Mouse (Mus musculus): Measurements from ENCODE around the gene Dsp.

Gene Dsp

GRCm38 (mm10) chr13:38151069-38151588, at the start of gene Dsp:
Dsp (plus strand) TSS chr13:38151294.
- in situ Hi-C loops (cut with MboI; ENCODE audit: unreplicated experiment in 2 of 2), result no loop called here

DNA sequence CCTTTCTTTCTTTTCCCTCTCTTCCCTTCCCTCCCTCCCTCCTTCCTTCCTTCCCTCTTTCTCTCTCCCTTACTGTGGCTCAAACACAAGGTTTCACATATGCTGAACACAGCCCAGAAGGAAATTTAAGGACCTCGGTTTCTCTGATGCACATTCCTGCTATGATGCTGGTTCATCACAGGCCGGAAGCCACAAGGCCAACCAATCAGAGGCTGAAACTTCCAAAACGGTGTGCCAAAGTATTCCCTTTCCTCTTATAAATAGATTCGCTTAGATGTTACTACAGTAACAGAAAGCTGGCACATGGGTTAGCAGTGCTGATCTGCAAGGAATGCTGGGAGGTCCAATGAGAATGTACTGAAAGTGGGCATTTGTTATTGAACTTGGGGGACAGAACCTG, 47.7 kb upstream of the Dsp start:
- in situ Hi-C loops (cut with MboI; ENCODE audit: unreplicated experiment in 2 of 2), result no loop called here

DNA sequence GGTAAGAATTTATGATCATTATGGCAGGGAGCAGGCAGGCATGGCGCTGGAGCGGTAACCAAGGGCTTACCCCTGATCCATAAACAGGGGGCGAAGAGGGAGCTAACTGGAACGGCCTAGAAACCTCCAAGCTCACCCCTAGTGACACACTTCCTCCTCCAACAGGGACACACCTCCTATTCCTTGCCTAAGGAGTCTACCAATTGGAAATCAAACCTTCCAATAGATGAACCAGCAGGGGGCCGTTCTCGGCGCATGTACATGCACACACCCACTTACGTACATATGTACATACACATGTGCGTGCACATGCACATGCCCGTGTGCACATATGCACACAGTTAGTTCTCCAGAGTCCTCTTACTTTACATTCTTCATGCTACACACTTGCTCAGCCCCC, 46.6 kb upstream of the Dsp start:
- in situ Hi-C loops (cut with MboI; ENCODE audit: unreplicated experiment in 2 of 2), result no loop called here

DNA sequence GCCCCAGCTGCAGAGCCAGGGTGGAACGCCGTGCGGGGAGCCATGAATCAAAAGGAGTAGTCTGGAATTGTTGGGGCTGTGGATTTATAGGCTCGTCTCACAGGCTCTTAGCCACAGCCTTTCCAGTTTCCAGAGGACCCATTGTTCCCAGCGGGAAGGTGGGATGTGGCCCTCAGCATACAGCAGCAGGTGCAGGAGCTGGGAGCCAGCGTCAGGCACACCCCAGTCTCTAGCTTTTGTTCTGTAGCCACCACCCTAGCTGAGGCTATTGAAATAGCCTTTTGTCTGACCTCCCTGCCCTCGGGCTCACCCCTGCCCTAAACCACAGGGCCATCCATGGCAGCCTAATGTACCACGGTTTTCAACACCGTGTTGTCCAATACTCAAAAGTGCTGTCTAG, 42.0 kb upstream of the Dsp start:
- in situ Hi-C loops (cut with MboI; ENCODE audit: unreplicated experiment in 2 of 2), result no loop called here

GRCm38 (mm10) chr13:38122321-38122720, 28.8 kb upstream of the Dsp start:
- in situ Hi-C loops (cut with MboI; ENCODE audit: unreplicated experiment in 2 of 2), result no loop called here

DNA sequence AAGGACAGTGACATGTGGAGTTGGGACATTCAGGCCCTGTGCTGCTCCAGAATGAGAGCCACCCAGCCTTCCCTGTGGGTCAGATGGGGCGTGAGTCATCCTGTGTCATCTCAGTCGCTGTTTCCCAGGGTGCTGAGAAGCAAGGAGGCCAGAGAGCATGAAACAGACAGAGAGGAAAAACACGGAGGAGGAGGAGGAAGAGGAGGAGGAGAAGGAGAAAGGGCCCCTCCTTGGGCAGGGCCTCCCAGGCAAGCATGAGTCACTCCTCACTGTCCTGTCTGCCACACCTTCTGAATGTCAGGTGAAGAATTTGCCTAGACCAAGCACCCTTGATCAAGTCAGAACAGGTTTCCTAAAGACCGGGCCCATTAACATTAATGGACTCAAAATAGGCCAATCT, 27.4 kb upstream of the Dsp start:
- in situ Hi-C loops (cut with MboI; ENCODE audit: unreplicated experiment in 2 of 2), result no loop called here

GRCm38 (mm10) chr13:38127683-38128082, 23.4 kb upstream of the Dsp start:
- in situ Hi-C loops (cut with MboI; ENCODE audit: unreplicated experiment in 2 of 2), result no loop called here

GRCm38 (mm10) chr13:38128246-38128645, 22.8 kb upstream of the Dsp start:
- in situ Hi-C loops (cut with MboI; ENCODE audit: unreplicated experiment in 2 of 2), result no loop called here

GRCm38 (mm10) chr13:38129492-38129891, 21.6 kb upstream of the Dsp start:
- in situ Hi-C loops (cut with MboI; ENCODE audit: unreplicated experiment in 2 of 2), result no loop called here

DNA sequence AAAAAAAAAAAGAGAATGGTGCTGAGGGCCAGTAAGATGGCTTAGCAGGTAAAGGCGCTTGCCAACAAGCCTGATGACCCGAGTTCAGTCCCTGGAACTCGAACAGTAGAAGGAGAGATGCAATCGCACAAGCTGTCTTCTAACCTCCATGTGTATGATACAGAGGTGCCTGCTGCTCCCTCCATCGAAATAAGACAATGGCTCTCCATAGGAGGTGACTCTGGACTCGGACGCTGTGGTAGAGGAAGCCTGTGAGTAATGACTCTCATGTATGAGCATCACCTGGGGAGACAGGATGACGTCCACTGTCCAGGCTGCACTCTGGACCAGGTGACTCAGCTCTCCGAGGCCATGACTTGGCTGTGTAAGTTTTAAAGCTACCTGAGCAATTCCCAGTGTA, 21.0 kb upstream of the Dsp start:
- in situ Hi-C loops (cut with MboI; ENCODE audit: unreplicated experiment in 2 of 2), result no loop called here

DNA sequence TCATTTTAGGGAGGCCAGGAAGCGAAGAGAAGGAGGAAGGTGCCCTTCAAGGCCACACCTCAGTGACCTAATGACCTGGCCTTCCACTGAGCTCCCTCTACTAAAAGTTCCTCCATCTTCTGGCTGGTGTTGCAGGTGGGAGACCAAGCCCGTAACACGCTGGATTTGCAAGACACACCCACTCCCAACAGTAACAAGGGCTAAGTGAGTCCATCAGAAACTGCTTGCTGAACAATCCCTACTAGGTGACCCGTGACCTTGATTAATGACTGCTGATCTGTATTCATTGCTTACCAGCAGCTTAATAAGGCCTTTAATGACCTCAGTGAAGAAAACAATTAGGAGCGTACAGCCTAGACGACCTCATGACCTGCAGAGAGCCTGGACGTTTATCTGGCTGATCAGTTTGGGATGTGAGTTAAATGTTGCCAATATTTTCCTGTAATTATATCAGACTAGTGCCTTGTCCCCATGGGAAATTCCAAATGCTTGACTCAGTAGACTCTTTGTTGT, 18.0 kb upstream of the Dsp start:
- in situ Hi-C loops (cut with MboI; ENCODE audit: unreplicated experiment in 2 of 2), result no loop called here

- in situ Hi-C loops (cut with MboI; ENCODE audit: unreplicated experiment in 2 of 2), result no loop called here
Measured at GRCm38 (mm10) chr13:38140521-38140920, 10.6 kb upstream of the Dsp start.

- in situ Hi-C loops (cut with MboI; ENCODE audit: unreplicated experiment in 2 of 2), result no loop called here
Measured at GRCm38 (mm10) chr13:38144962-38145713, 6.0 kb upstream of the Dsp start.

DNA sequence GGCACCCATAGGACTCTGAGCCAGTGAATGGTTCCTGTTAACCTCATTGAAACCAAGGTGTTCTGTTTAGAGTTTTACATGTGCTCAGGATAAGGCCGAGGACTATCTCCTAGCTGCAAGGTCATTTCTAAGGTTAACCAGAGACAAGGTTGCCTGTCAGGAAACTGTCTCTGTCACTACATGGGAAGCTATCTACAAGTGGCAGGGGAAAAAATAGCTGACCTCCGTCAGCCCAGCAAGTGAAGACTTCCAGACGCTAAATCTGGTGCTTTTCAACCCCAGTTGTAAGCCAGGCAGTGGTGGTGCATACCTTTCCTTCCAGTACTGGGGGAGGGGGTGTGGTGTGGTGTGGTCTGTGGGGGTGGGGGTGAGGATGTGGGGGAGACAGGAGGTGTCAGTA, 2.7 kb upstream of the Dsp start:
- in situ Hi-C loops (cut with MboI; ENCODE audit: unreplicated experiment in 2 of 2), result no loop called here

- in situ Hi-C loops (cut with MboI; ENCODE audit: unreplicated experiment in 2 of 2), result no loop called here
Measured at GRCm38 (mm10) chr13:38151671-38152428, 756 bp downstream of the Dsp start.

- in situ Hi-C loops (cut with MboI; ENCODE audit: unreplicated experiment in 2 of 2), result no loop called here
Measured at GRCm38 (mm10) chr13:38152429-38153035, 1.4 kb downstream of the Dsp start.

DNA sequence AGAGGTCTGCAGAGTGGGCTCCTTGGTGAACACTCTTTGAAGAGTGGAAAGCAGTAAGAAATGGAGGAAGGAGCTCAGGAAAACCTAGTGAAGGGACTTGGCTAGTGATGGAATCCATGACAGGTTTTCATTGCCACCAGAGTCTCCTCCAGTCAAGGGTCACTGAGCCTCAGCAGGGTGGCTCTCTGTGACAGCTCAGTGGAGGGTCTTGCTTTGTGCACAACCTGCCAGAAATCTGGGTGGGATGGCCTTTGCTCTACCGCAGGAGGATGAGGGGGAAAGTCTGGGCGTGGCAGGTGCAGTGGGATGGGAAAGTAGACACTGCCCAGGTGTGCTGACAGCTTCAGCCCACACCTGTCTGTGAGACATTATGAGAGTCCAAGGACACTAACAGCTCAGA, 4.4 kb downstream of the Dsp start:
- in situ Hi-C loops (cut with MboI; ENCODE audit: unreplicated experiment in 2 of 2), result no loop called here

- in situ Hi-C loops (cut with MboI; ENCODE audit: unreplicated experiment in 2 of 2), result no loop called here
Measured at GRCm38 (mm10) chr13:38157635-38158034, 6.5 kb downstream of the Dsp start.

GRCm38 (mm10) chr13:38162002-38162401, 10.9 kb downstream of the Dsp start:
- in situ Hi-C loops (cut with MboI; ENCODE audit: unreplicated experiment in 2 of 2), result no loop called here

- in situ Hi-C loops (cut with MboI; ENCODE audit: unreplicated experiment in 2 of 2), result no loop called here
Measured at GRCm38 (mm10) chr13:38162668-38163067, 11.6 kb downstream of the Dsp start.

DNA sequence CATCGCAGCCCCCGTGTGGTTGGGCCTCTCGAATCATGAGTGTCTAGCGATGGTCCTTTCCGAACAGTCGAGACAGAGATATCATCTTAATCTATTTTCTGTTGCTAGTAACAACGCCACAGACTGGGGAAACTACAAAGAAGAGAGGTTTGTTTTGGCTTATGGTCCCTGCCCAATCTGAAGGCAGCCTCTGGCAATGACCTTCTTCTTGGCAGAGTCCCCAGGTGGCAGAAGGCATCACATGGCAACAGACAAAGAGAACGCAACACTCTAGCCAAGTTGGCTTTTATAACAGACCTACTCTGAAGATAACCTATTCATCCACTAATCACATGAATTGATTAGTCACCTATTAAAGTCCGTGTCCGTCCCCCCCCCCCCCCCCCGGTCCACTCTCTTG, 13.8 kb downstream of the Dsp start:
- in situ Hi-C loops (cut with MboI; ENCODE audit: unreplicated experiment in 2 of 2), result no loop called here

All from v-Abl transformed pro-B cells (cell line).